Mouse (Mus musculus) olfactory bulb, adult 2 months (tissue): ENCODE measurements around the gene 1600014C23Rik.

Source experiments
- CTCF ChIP-seq: fragments of 200-500 bp; IDR thresholded peaks from 2 replicates; pipeline ENCODE4 v1.5.1; 2012; ENCODE audit warnings: low read depth, mild to moderate bottlenecking, low read length, moderate library complexity; ENCODE audit not compliant: insufficient read depth
- POLR2A ChIP-seq: fragments of 200-500 bp; IDR thresholded peaks from 2 replicates; pipeline ENCODE4 v1.6.1; 2012; ENCODE audit warnings: mild to moderate bottlenecking, low read depth, low read length, moderate library complexity; ENCODE audit not compliant: insufficient read depth

GRCm38 (mm10) chr17:45709829-45710228 is 23.8 kb downstream of the 1600014C23Rik start:
- TF ChIP-seq POLR2A = no peak
- no peak for TF ChIP-seq CTCF
